Mouse (Mus musculus) thymus, adult 2 months (tissue): ENCODE results near the gene Fgd4. TPM values are rescaled to one million over a fixed set of nuclear protein-coding genes. Genes with fewer than 3 reads are reported as not detected.

ENCODE experiments used
- DNase-seq: peaks from one replicate; pipeline ENCODE4 v3.0.0; 2021
- H3K27ac ChIP-seq: fragments of 200-500 bp; 2 replicates; pipeline ENCODE4 v1.5.1; 2012; ENCODE audit warnings: low read length, control low read depth; ENCODE audit not compliant: control insufficient read depth, insufficient read depth
- H3K27me3 ChIP-seq: fragments of 200-500 bp; 2 replicates; pipeline ENCODE4 v1.6.1; 2012; ENCODE audit warnings: mild to moderate bottlenecking, low read length, moderate library complexity, mixed read lengths; ENCODE audit not compliant: control insufficient read depth, insufficient read depth
- H3K36me3 ChIP-seq: fragments of 200-500 bp; 2 replicates; pipeline ENCODE4 v1.6.1; 2012; ENCODE audit warnings: mild to moderate bottlenecking, low read length, moderate library complexity; ENCODE audit not compliant: control insufficient read depth, insufficient read depth
- H3K4me1 ChIP-seq: fragments of 200-500 bp; replicated peaks from 2 replicates; pipeline ENCODE4 v1.6.1; 2012; ENCODE audit warnings: low read length; ENCODE audit not compliant: control insufficient read depth, insufficient read depth
- H3K4me3 ChIP-seq: fragments of 200-500 bp; 2 replicates; pipeline ENCODE4 v1.5.1; 2012; ENCODE audit warnings: mild to moderate bottlenecking, low read length, control low read depth, moderate library complexity; ENCODE audit not compliant: control insufficient read depth, insufficient read depth
- CTCF ChIP-seq: fragments of 200-500 bp; IDR thresholded peaks from 2 replicates; pipeline ENCODE4 v1.5.1; 2012; ENCODE audit warnings: mild to moderate bottlenecking, control low read depth, low read length, moderate library complexity, borderline replicate concordance; ENCODE audit not compliant: control insufficient read depth, poor library complexity, insufficient read depth; ENCODE audit errors: extremely low read depth
- POLR2A ChIP-seq: fragments of 200-500 bp; IDR thresholded peaks from 2 replicates; pipeline ENCODE4 v1.6.1; 2012; ENCODE audit warnings: mild to moderate bottlenecking, low read length, control low read depth, moderate library complexity; ENCODE audit not compliant: control insufficient read depth, poor library complexity, insufficient read depth; ENCODE audit errors: extremely low read depth
- WGBS: fragments of 180-500 bp; shearing (Covaris S2); methylation state at CpG from one replicate; pipeline ENCODE4 v1.1.7; 2018; 5-methylcytosine and 5-hydroxymethylcytosine counted together
- polyA plus RNA-seq: library from polyadenylated mRNA; depleted of rRNA; stranded (reverse); fragments of >200 nt; gene quantifications from 2 replicates; pipeline ENCODE4 v1.2.3, GENCODE M21; 2012; rRNA removed

Gene Fgd4
- polyA plus RNA-seq: 0.64 and 0.98 TPM in 2 replicates

- no peak within 1 kb of the TSS for H3K27ac ChIP-seq
- H3K36me3 ChIP-seq: no peaks in the 10 kb centered on the region
- DNase-seq: no peak
- H3K4me3 ChIP-seq: peak within 1 kb of the TSS; percentile 35
- peaks cover 11% of the 10 kb centered on the region; the same call in 1 of the 2 replicates for H3K27me3 ChIP-seq
- no peak for TF ChIP-seq POLR2A
- TF ChIP-seq CTCF: no peak
- WGBS: 42% methylated on average over 5 of the region's 5 CpGs
- peaks cover 3% of the 10 kb centered on the region; the same call in 1 of the 2 replicates for H3K4me1 ChIP-seq
Observed at GRCm38 (mm10) chr16:16600461-16600860, at the start of gene Fgd4. Gene Fgd4 (minus strand): TSS chr16:16600549.

- Histone ChIP-seq H3K27ac (no peak overlapping the region), H3K4me1 (no peaks in the 10 kb centered on the region), H3K36me3 (no peaks in the 10 kb centered on the region), H3K4me3 (no peak overlapping the region), H3K27me3 (no peaks in the 10 kb centered on the region)
- no peak for DNase-seq
- 18% methylated on average over 1 of the region's 1 CpGs for WGBS
- TF ChIP-seq CTCF: no peak
- no peak for TF ChIP-seq POLR2A
Observed at GRCm38 (mm10) chr16:16645148-16645547, 44.8 kb upstream of the Fgd4 start.

- Histone ChIP-seq H3K27ac (no peak overlapping the region), H3K36me3 (no peaks in the 10 kb centered on the region), H3K4me1 (no peaks in the 10 kb centered on the region), H3K27me3 (no peaks in the 10 kb centered on the region), H3K4me3 (no peak overlapping the region)
- TF ChIP-seq POLR2A: no peak
- no peak for TF ChIP-seq CTCF
- no peak for DNase-seq
Observed at GRCm38 (mm10) chr16:16633730-16634129, 33.4 kb upstream of the Fgd4 start.

GRCm38 (mm10) chr16:16599586-16600401 is 555 bp downstream of the Fgd4 start:
- 0 out of 2 replicates have a peak, but pooled peaks have one; percentile 28 for TF ChIP-seq CTCF
- no peak for TF ChIP-seq POLR2A
- H3K4me3 ChIP-seq: peak overlapping the region; percentile 35
- H3K27ac ChIP-seq: no peak overlapping the region
- 1% methylated on average over 77 of the region's 77 CpGs for WGBS
- peaks cover 11% of the 10 kb centered on the region; the same call in 1 of the 2 replicates for H3K27me3 ChIP-seq
- peak; percentile 9 for DNase-seq
- H3K36me3 ChIP-seq: no peaks in the 10 kb centered on the region
- H3K4me1 ChIP-seq: peaks cover 3% of the 10 kb centered on the region; the same call in 1 of the 2 replicates

GRCm38 (mm10) chr16:16596582-16596981 is 3.8 kb downstream of the Fgd4 start:
- H3K36me3 ChIP-seq: no peaks in the 10 kb centered on the region
- DNase-seq: no peak
- no peak overlapping the region for H3K27ac ChIP-seq
- peaks cover 3% of the 10 kb centered on the region; the same call in 1 of the 2 replicates for H3K4me1 ChIP-seq
- H3K27me3 ChIP-seq: peaks cover 11% of the 10 kb centered on the region; the same call in 1 of the 2 replicates
- TF ChIP-seq POLR2A: no peak
- TF ChIP-seq CTCF: no peak
- H3K4me3 ChIP-seq: no peak overlapping the region

- TF ChIP-seq CTCF (no peak), POLR2A (no peak)
- no peak for DNase-seq
- H3K36me3 ChIP-seq: no peaks in the 10 kb centered on the region
- H3K27ac ChIP-seq: no peak overlapping the region
- H3K4me1 ChIP-seq: no peaks in the 10 kb centered on the region
- H3K27me3 ChIP-seq: no peaks in the 10 kb centered on the region
- H3K4me3 ChIP-seq: no peak overlapping the region
Observed at GRCm38 (mm10) chr16:16592622-16593021, 7.7 kb downstream of the Fgd4 start.
